Mouse (Mus musculus): Measurements from ENCODE around the gene 4930583I09Rik.

- TF ChIP-seq CHD2 (IDR thresholded peaks at IDR 0.05; ENCODE audit: low read depth, low read length) (no peak), ZNF384 (IDR thresholded peaks at IDR 0.05; ENCODE audit: low read depth, low read length) (no peak), HCFC1 (IDR thresholded peaks at IDR 0.05; ENCODE audit: borderline replicate concordance, insufficient read depth, low read length) (no peak)
Measured at GRCm38 (mm10) chr17:64804375-64805124, 31.3 kb downstream of the 4930583I09Rik start.
